Mouse (Mus musculus) megakaryocyte-erythroid progenitor cell, adult 5-6 weeks (primary cell): ENCODE measurements at regions not wholly inside any gene's neighbourhood (a gene's known extent, or its start where the extent isn't known, plus 50 kb on each side); places are given as distances from the start of the nearest gene placed in this dataset.

Experiments
- ATAC-seq: replicated peaks from 2 replicates; pipeline ENCODE4 v1.8.0; 2016; ENCODE audit warnings: mild to moderate bottlenecking, inconsistent platforms; ENCODE audit not compliant: severe bottlenecking, poor library complexity, low FRiP score, low TSS enrichment

DNA sequence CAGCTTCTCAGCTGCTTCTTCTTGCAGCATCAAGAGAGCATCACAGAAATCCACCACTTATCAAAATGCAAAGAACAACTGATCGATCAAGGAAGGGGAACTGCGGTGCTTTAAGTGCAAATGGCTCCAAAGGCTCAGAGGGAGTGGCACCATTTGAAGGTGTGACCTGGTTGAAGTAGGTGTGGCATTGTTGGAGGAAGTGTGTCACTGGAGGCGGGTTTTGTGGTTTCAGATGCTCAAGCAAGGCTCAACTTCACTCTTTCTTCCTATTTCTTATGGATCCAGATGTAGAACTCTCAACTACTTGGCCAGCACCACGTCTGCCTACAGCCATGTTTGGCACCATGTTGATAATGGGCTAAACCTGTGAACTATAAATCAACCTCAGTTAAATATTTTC is 334.5 kb downstream of the Lpin1 start:
- no peak for ATAC-seq

DNA sequence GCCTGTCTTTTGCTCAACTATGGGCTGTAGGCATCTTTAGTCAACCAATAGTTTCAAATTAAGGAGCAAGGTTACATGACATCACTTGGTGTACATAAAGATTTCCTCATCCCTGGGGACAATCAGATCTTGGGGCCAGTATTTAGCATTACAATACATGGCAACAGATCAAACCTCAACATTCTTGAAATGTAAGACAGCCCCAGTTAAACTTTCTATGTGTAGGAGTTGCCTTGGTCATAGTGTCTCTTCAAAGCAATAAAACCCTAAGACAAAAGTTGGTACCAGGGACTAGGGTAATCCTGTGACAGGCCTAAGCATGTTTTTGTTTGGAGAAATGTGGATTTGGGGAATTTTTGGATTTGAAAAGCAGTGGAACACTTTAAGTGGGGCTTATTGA is 338.3 kb downstream of the Lpin1 start:
- ATAC-seq = no peak

DNA sequence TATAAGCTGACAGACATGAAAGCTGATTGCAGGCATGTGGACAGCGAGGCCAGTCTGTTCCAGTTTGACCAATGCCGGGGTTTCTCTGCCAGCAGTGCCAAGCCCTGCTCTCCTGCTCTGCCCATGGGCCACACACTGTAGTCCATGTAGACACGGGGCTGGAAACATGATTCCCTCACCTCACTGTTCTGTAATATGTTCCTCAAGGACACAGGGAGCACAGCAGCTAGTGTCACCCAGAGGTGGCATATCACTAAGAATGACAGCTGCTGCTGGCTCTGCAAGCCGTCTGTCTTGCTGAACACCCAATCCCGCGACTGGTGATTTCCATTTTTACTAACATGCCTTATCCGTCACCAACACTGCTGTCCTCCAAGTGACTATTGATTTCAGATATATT is 339.9 kb downstream of the Lpin1 start:
- no peak for ATAC-seq

DNA sequence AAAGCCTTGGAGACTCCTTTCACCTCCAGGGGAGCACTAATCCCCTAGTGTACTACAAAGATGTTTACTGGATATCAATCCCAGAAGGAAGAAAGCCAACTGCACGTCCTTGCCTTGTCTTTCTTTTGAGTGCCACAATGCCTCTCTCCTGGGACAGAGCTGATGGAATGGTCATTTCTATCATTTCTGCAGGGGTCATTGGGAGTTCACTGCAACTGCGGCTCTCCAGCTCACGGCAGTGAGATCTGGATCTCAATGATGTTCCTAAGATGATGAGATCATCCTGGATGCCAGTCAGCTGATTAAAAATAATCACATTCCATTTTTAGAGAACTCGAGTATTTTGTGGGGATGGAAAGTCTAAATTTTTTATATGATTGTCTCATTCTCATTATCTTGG is 341.1 kb downstream of the Lpin1 start:
- ATAC-seq = no peak

DNA sequence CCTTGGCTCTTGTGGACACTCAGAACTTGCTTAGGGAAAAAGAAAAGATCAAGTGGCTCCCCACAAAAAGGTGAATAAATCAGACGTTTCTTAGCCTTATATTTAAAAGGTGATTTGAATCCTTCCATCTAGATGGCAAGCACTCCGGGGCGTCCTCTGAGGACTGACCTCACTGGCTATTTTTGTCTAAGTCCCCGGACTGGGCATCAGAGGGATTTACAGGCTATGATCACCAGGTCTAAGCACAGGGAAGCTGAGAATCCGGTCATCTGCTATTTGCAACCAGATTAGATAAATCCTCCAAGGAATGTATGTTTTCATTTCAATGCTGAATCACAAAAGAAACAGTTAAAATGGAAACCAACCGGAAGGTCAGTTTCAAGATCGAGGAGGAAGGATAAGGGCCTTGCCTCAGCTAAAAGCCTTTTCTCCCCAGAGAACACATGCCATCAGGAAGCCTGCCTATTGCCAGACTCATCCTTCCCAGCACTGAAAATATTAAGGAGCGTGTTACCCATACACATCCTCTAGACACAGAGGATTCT is 342.1 kb downstream of the Lpin1 start:
- ATAC-seq = no peak

DNA sequence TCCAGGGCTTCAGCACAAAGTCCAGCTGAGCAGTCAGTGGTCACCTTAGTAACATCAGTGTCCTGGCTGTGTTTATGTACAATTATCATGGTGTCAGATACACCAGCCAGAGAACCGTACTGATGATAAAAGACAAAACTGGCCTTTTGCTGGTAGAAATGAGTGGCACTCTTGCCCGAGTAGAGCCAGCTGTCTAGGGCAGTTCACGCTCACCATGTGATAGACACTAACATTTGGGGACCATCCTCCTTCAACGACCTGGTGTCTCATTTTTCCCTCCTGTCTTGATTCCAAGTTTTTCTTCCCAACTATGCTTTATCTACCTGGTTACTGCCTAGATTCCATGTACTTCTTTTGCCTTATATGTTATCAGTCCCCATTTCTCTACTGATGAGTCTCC is 349.3 kb downstream of the Lpin1 start:
- ATAC-seq = no peak

DNA sequence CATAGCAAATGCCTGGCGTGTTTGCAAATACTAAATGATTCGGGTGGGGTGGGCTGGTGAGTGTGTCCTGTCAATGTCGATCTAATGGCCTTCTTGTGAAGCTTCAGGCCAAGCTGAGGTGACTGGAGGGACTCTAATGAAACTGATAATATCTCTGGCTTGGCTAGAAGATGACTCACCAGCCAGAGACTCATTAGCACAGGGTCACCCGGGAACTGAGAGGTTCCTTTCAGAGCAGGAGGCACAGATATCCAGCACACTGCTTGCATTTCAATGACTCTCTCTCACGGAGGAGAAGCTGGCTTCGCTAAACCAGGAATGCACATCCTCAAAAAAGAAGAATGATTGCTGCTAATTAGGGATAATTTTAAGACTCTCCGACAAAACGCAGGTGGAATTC is 349.8 kb downstream of the Lpin1 start:
- no peak for ATAC-seq

DNA sequence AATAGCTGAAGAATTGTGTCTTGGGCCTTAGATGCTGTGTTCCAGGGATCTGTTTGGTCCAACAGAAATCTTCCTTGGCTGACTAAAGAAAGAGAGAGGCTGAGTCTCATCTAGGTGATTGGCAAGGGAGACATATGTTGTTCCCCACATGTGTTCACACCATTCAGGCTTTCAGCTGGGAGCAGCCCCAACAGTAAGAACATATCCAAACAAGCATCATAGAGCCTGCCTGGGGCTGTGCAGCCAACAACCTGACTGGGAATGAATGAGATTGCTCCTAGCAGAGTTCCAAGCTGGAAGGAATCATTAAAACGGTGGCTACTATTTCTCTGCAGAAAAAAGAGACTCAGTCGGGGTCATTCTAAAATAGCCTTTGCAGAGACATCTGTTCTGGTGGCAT is 350.3 kb downstream of the Lpin1 start:
- ATAC-seq = no peak

DNA sequence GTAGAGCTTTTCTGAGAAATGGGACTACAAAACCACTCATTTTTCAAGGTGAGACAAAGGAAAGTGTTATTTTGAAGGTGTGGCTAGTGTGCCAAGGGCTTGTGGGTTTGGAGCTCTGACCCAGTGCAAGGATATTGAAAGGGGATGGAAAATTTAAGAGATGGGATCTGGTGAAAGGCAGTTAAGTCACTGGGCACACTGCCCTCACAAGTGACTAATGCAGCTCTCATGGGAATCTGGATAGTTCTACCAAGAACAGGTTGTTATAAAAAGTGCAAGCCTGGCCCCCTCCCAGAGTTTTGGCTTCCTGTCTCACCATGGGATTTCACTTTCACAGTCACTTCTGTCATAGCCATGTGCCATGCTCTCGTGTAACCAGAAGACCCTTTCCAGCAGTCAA is 360.1 kb downstream of the Lpin1 start:
- ATAC-seq = no peak

DNA sequence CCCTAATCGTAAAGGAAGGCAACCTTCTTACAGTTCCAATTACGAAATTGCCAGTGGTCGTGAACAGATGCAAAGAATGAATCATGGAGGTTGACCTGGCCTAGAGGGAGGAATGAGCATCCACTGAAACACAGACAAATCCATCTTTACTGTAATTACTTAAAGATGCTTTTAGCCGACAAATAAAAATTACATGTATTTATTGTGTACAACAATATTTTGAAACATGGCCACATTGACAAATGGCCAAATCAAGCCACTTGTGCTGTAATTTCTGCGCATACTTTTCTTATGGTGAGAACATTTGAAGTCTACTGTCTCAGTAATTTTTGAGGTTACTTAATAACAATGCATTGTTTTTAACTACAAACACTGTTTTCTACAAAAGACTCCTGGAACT is 360.7 kb downstream of the Lpin1 start:
- ATAC-seq = no peak

DNA sequence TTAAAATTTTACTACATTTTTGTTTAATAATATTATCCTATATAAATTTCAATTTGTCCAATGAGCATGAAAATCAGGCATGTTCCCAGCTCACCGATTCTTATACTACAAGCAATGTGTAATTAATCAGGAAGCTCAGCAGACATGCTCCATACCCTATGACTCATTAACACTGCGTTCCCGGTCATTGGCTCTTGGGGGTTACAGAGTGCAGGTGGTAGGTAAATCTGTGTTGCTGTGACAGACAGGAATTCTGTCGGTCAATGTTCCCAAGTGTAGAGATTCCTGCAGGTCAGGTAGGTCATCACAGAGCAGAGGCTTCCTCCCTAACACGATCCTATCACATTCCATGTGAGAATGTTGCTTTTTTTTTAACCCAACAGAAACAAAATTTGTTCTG is 371.0 kb downstream of the Lpin1 start:
- ATAC-seq = no peak

DNA sequence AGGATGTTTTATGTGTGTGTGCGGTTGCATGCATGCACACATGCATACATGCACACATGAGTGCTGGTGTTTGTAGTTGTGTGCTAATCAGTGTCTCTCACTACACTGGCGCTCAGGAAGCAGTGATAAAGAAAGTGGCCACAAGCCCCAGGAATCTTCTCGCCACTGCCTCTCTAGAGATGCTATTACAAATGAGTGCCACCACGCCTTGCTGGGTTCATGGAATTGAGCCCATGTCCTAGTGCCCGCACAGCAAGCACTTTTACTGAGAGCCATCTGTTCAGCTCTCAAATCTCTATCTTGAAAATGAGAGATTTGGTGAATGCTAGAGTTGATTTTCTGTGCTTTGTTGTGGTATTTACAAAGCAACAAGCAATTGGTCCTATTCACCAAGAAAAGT is 373.3 kb downstream of the Lpin1 start:
- no peak for ATAC-seq

DNA sequence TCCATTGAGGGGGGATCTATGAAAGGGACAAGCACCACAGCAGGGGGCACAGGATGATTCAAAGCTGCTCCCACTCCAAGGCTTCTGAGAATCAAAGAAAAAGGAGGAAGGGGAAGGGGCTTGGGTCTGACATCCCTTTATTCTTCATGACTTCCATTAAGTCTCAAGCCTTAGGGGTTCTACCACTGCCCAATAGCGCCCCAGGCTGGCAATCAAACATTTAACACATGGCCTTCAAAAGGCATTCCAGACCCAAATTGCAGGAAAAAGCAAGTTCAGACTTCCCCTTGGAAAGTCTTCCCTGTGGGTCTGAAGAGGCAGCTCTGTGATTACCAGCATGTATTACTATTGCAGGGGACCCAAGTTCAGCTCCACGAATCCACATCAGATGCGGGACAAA is 377.2 kb downstream of the Lpin1 start:
- ATAC-seq = no peak

DNA sequence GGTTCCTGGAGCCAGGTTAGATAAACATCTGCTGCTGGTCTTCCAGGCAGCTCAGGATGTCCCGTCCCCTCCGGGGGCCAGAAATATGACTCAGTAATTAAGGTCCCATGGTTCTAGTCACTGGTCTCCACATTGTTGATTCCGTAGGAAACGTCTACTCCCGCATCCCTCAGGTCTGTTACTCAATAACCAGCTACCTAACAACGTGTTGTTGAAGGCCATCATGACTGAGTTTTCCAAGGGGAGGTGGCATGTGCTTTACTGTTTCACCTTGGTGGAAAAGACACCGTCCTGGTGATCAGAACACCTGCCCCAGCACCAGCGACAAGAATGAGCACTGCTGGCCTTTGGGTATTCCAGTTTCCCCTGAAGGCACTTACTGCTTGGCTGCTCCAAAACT is 377.9 kb downstream of the Lpin1 start:
- ATAC-seq = no peak

DNA sequence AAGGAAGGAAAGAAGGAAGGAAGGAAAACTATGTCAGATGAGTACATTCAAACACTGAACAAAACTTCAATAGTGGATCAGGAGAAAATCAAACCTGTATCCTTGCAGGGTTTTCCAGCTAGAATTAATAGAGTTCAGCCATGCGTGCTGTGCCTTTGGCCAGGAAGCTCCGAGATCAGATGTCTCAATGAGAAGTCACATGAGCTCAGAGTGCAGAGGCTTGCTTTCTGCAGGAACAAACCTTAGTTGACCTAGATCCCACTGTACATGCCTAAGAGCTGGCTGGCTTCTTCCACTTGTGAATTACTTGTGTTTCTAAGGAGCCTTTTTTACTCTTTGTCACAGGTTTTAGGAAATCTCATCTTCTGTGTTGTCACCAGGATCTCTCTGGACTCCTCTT is 378.7 kb downstream of the Lpin1 start:
- no peak for ATAC-seq

DNA sequence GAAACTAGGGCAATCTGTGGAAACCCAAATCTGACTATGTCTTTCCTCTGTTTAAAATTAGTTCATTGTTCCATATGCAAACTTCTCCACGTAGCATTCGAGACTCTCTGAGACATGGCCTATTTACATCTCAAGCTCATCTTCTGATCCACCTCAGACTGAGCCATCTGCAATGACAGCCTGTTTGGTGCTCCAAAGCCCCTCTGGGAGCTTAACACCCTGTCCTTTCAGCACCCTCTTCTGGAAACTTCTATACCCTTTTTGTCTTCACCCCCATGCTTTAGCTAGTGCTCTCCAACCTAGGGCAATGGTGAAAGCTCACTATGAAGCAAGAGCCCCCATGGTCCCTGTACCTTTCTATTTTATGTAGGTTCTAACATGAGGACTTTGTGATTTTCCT is 379.7 kb downstream of the Lpin1 start:
- no peak for ATAC-seq

DNA sequence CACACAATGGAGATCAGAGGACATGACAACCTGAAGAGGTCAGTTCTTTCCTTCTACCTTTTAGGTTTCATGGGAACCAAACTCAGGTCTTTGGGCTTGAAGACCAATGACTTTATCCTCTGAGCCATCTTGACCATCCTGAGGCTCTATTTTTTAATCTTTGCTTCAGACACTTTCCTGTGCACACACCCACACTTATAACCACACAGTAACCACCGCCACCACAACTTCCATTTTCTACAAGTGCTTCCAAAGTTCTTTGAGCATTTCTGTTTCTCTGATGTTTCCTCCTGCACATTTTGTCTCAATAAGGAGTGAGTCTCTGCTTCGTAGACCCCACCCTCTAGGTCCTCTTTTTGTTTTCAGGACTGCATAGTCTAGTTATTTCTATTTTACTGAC is 385.3 kb downstream of the Lpin1 start:
- no peak for ATAC-seq

DNA sequence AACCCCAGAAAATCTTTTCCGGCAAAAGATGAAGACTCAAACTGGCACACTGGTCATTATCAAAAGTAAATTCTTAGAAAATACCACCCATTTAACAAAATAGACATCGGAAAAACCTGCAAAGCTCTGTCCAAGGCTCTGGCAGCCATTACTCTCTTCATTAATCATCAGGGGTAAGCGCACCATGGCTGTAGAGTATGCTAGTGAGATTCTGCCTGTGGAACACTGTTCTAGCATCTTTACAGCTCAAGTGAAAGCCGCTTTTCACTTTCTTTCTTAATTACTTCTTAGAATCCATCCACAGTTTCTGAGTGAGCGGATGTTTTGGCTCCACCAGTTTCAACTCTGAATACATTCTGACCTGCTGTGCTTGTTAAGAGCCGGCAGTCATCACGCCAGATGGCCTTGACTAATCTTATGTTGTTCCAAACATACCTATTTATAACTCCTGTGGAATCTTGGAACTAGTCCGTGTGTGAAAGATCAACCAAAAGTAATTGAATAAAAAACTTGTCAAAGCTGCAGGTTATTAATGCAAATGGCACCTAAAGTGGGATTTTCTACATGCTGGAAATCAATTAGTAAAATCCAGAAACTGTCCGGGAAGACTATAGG is 387.8 kb downstream of the Lpin1 start:
- ATAC-seq = no peak

DNA sequence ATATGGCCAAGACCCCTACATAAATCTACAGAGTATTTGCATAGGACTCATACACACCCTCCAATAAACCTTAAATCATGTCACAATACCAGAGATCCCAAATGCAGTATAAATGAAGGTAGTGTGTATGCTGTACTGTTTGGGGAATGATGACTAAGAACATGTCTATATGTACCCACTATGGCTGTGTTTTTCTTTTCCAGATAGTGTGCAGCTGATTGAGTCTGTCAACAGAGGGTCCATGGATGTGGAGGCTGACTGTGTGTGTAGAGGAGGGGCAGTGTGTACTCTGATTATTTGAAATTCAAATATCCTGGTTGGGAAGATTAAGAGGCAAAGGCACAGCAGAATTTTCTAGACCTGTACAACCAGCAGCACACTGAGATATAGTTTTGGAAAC is 388.6 kb downstream of the Lpin1 start:
- ATAC-seq = no peak

DNA sequence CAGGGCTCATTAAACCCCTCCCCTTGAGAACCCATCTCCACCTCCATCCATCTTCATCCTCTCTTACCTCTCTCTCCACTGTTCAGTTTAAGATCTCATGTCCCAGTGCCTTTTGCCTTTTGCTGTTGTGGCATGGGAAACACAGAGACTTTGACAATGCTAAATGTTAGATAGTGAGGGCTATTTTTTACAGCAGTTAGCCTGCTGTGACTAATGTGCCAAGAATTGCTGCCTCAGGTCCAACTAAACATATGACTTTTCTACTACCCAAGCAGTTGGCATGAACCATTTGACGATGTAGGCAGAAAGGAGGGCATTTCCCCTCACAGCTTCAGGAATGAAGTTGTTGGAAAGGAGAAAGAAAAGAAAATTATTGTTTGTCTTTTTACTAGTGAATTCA is 389.6 kb downstream of the Lpin1 start:
- no peak for ATAC-seq

DNA sequence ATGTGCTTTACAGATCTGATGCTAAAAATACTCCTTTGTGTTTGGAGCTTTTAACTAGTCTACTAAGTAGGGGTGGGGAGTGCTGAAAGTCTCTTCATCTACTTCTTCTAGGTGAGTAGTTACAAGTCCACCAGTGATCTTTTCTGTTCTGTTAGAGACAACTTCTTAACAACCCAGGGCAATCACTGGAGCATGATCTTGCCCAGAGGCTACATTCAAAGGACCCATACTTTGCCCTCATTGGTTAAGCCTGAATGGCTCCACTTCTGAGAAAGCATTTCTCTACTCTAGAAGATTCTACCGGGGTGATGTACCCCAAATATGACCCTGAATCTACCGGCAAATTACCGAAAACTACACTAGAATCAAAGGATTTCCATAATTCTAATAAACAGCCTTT is 390.2 kb downstream of the Lpin1 start:
- no peak for ATAC-seq

DNA sequence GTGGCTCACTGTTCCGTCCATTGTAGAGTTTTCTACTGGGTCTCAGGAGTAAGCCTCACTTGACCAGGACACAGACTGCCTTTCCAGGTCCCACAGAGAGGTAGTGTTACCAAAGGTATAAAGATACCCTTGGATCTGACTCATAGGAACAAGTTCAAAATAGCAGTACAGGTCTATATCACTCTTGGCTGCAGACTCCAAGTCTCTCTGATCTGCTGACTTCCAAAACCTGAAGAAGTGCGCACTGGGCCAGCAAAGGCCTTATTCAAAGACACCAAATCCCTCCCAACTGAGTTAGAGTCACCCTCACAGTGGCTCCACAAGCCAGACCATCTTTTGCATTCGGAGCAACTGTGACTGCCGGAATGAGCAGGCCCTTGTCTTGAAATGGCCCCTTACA is 391.9 kb downstream of the Lpin1 start:
- no peak for ATAC-seq
